9 mouse cellular contexts compared by ENCODE assay signal in genomic region chr1:194977946-194978720, GRCm38 (mm10). TPM values are rescaled to one million over a fixed set of nuclear protein-coding genes. Genes with fewer than 3 reads are reported as not detected.
DNase-seq lines count a peak whose midpoint lies in the region; ATAC-seq and TF ChIP-seq lines count a peak whose summit lies in the region.
"Had no signal": no experiment of that assay in that cellular context is flagged by ENCODE, and none has a peak within 500 bp of the region (broad histone marks: within the 10 kb centered on the region; RNA-seq: fewer than 3 reads in every experiment).

No protein-coding gene starts in this region.

- TF ChIP-seq POLR2A in bone marrow macrophage, adult 2 months (IDR thresholded peaks at IDR 0.05; ENCODE audit: borderline replicate concordance, low read depth, low read length): no peak

- no peaks in the 10 kb centered on the region for H3K27me3 ChIP-seq in liver, embryonic 14.5 days (ENCODE audit: control insufficient read depth, insufficient read depth, low read length)
- no peaks in the 10 kb centered on the region for H3K27me3 ChIP-seq in splenic B cell, adult 2 months (ENCODE audit: control insufficient read depth, insufficient read depth, low read length, poor library complexity, severe bottlenecking)
- H3K27me3 ChIP-seq in limb, embryonic 10.5 days (ENCODE audit: low read depth, poor library complexity, severe bottlenecking): peaks cover 23% of the 10 kb centered on the region
- H3K27me3 ChIP-seq: heart, embryonic 15.5 days had no signal

- ATAC-seq in liver, embryonic 14.5 days (ENCODE audit: insufficient read depth): no peak

- peak; percentile 57 for DNase-seq in left cerebral cortex, adult 11 months (ENCODE audit: low spot score)
- DNase-seq in left cerebral cortex, postnatal 4 days: no peak
- DNase-seq in frontal cortex, postnatal 36 days (ENCODE audit: low spot score in 2 of 2): peak; percentile 58 to 73
- DNase-seq in liver, embryonic 14.5 days (ENCODE audit: low read depth in 3 of 3, low spot score in 3 of 3): no peak
- DNase-seq in splenic B cell, adult 2 months (ENCODE audit: low read depth, low spot score): peak; percentile 44
- no peak for DNase-seq in spleen, postnatal 10 days (ENCODE audit: low spot score in 2 of 2)
- DNase-seq in limb, embryonic 10.5 days (ENCODE audit: low spot score): no peak

- H3K9ac ChIP-seq in liver, embryonic 14.5 days (replicated peaks): no peak overlapping the region
- H3K9ac ChIP-seq: heart, embryonic 15.5 days had no signal

- no peak for TF ChIP-seq CTCF in bone marrow macrophage, adult 2 months (IDR thresholded peaks at IDR 0.05; ENCODE audit: low read depth, low read length)
- no peak for TF ChIP-seq CTCF in liver, embryonic 14.5 days (IDR thresholded peaks at IDR 0.05; ENCODE audit: low read depth)

- H3K4me1 ChIP-seq in bone marrow macrophage, adult 2 months (ENCODE audit: control insufficient read depth, insufficient read depth, low read length): peaks cover 27% of the 10 kb centered on the region
- peaks cover 33 to 35% of the 10 kb centered on the region in 2 experiments for H3K4me1 ChIP-seq in liver, embryonic 14.5 days (replicated peaks; ENCODE audit: control insufficient read depth in 2 of 2, insufficient read depth in 2 of 2, low read length in 1 of 2)
- peaks cover 13% of the 10 kb centered on the region for H3K4me1 ChIP-seq in limb, embryonic 10.5 days

- TF ChIP-seq EP300 in liver, embryonic 14.5 days (IDR thresholded peaks at IDR 0.05; ENCODE audit: low read depth): no peak

- H3K36me3 ChIP-seq in liver, embryonic 14.5 days (replicated peaks; ENCODE audit: control insufficient read depth, insufficient read depth, low read depth): no peaks in the 10 kb centered on the region
- no peaks in the 10 kb centered on the region for H3K36me3 ChIP-seq in splenic B cell, adult 2 months (ENCODE audit: control insufficient read depth, insufficient read depth, low read length, poor library complexity, severe bottlenecking)
- H3K36me3 ChIP-seq in limb, embryonic 10.5 days: no peaks in the 10 kb centered on the region
- H3K36me3 ChIP-seq: heart, embryonic 15.5 days had no signal

- H3K27ac ChIP-seq in bone marrow macrophage, adult 2 months (ENCODE audit: insufficient read depth, low read depth, low read length): no peak overlapping the region
- H3K27ac ChIP-seq in liver, embryonic 14.5 days: no peak overlapping the region
- H3K27ac ChIP-seq in limb, embryonic 10.5 days: no peak overlapping the region
- H3K27ac ChIP-seq: heart, embryonic 15.5 days had no signal

- H3K4me2 ChIP-seq in liver, embryonic 14.5 days (ENCODE audit: low read depth): peak overlapping the region; percentile 94; the same call in 1 of the 2 replicates

- peak overlapping the region; percentile 83; the same call in 1 of the 2 replicates for H3K4me3 ChIP-seq in bone marrow macrophage, adult 2 months (ENCODE audit: insufficient read depth, low read length)
- no peak overlapping the region for H3K4me3 ChIP-seq in liver, embryonic 14.5 days (ENCODE audit: insufficient read depth in 1 of 2, low read depth in 2 of 2, low read length in 2 of 2)
- no peak overlapping the region for H3K4me3 ChIP-seq in limb, embryonic 10.5 days

- intact Hi-C loops in left cerebral cortex, postnatal 4 days (cut with DNase I): no loop called here

- WGBS in liver, embryonic 14.5 days (ENCODE audit: insufficient replicate concordance): 55% methylated on average over 4 of the region's 5 CpGs
- 73% methylated on average over 5 of the region's 5 CpGs for WGBS in limb, embryonic 10.5 days

- no peaks in the 10 kb centered on the region for H3K9me3 ChIP-seq in liver, embryonic 14.5 days (ENCODE audit: control insufficient read depth, low read length)
- H3K9me3 ChIP-seq in limb, embryonic 10.5 days (replicated peaks): no peaks in the 10 kb centered on the region
- H3K9me3 ChIP-seq: heart, embryonic 15.5 days had no signal

RNA-seq across cellular contexts. Expression of gene Cd34, which starts 39.5 kb away (rescaled TPM):
- total RNA-seq in left cerebral cortex, postnatal 4 days (2021): 10 to 100 TPM; 19.1 to 20.4 TPM
- polyA plus RNA-seq in bone marrow macrophage, adult 2 months (2012; ENCODE audit: insufficient read depth, insufficient read length, missing spikeins): 0.23 TPM in 1 of 2 replicates, not detected in the other
- 5.8 and 7.7 TPM in 2 replicates for polyA plus RNA-seq in liver, embryonic 14.5 days (2012; rRNA removed)
- polyA plus RNA-seq in liver, embryonic 14.5 days (2014; fragmentation: Nextera tagmentation; extraction: Ambion mirVana): 10.6 and 11.2 TPM in 2 replicates
- 51.7 and 52.3 TPM in 2 replicates for polyA plus RNA-seq in limb, embryonic 10.5 days (2016; fragmentation: Nextera tagmentation; extraction: Ambion mirVana)

Comparison
In these comparisons a context has a peak if more than half of its experiments do, and no peak if none do; other contexts are left out.
1. DNase-seq: peak in left cerebral cortex, adult 11 months (single experiment), frontal cortex, postnatal 36 days (2 of 2) and splenic B cell, adult 2 months (single experiment); none in left cerebral cortex, postnatal 4 days (single experiment), liver, embryonic 14.5 days (0 of 3), spleen, postnatal 10 days (0 of 2) and limb, embryonic 10.5 days (single experiment).